Mouse (Mus musculus): ENCODE data around the gene Ntrk1.

DNA sequence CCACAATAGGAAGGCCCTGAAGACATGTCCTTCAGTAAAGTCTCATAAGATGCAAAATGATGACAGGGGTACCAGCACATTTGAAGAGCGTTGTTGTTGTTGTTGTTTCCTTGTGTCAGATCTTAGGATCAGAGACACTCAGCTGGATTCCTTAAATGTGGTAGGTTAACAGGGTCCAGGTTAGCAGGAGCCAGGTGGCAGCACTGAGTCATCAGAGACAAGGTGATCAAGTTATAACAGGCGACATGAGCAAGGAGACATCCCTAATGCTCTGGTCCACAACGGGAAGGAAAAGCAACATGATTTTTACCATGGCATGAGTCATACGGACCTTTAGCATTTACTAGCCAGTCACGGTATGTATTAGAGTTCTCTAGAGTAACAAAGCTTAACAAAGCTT lies 38.5 kb upstream of the Ntrk1 start:
- TF ChIP-seq POLR2A (IDR thresholded peaks at IDR 0.05; ENCODE audit: insufficient read depth, low read depth, low read length), result no peak
- no peak for TF ChIP-seq CTCF (IDR thresholded peaks at IDR 0.05; ENCODE audit: insufficient read depth, low read depth, low read length)

Measured in olfactory bulb, adult 2 months (tissue).